Mouse (Mus musculus): Measurements from ENCODE around the gene 2010111I01Rik. TPM values are rescaled to one million over a fixed set of nuclear protein-coding genes. Genes with fewer than 3 reads are reported as not detected.

The 2010111I01Rik gene
- polyA plus RNA-seq, 1 experiment from 2014 or later = 87.6 TPM

DNA sequence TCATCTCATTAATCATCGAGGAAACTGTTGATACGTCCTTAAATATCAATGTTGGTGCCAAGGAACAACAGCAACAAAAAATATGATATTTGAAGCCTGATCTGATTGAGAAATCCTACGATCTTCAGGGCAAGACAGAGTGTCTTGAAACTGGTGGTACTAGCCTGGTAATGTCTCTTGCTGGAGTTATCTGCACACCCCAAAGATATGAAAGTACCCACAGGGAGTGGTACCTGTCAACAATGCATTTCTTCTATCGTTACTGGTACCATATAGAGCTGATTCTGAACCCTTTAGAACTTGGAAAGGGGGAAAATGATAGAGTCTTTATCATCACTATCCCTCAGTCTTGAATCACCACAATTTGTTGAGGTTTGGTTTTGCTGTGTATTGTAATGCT, 24.9 kb upstream of the 2010111I01Rik start:
- no peaks in the 10 kb centered on the region for H3K36me3 ChIP-seq
- no peak for ATAC-seq (ENCODE audit: low read depth)
- H3K27me3 ChIP-seq = no peaks in the 10 kb centered on the region
- no peak overlapping the region for H3K4me3 ChIP-seq
- H3K9me3 ChIP-seq = no peaks in the 10 kb centered on the region
- no peak overlapping the region for H3K9ac ChIP-seq
- WGBS = 92% methylated on average over 4 of the region's 4 CpGs
- no peak overlapping the region for H3K27ac ChIP-seq (replicated peaks)
- H3K4me1 ChIP-seq (replicated peaks) = peaks cover 4% of the 10 kb centered on the region; the same call in 1 of the 2 replicates
- no peak overlapping the region for H3K4me2 ChIP-seq

DNA sequence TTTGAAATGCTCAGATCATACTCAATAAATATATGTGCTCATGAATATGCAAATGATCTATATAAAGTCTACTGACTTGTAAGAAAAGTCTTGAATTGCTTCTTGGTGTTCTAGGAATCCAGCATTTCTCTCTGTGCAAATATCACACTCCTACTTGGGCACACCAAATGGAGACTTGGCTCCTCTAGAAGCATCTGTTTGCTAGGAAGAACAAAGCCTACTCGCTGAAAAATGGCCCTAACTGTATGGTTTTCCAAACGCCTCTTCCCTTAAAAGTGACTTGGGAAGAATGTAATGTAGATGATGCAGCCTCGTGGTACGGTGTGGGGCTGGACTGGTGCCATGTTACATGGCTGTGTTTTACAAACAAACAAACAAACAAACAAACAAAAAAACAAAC, 24.0 kb upstream of the 2010111I01Rik start:
- H3K9me3 ChIP-seq = no peaks in the 10 kb centered on the region
- no peak overlapping the region for H3K4me3 ChIP-seq
- 86% methylated on average over 4 of the region's 4 CpGs for WGBS
- H3K4me1 ChIP-seq (replicated peaks) = peaks cover 4% of the 10 kb centered on the region; the same call in 1 of the 2 replicates
- H3K36me3 ChIP-seq = no peaks in the 10 kb centered on the region
- H3K27ac ChIP-seq (replicated peaks) = 0 out of 2 replicates have a peak overlapping the region, but pooled peaks have one; percentile 39
- no peaks in the 10 kb centered on the region for H3K27me3 ChIP-seq
- H3K9ac ChIP-seq = no peak overlapping the region
- no peak for ATAC-seq (ENCODE audit: low read depth)
- H3K4me2 ChIP-seq = no peak overlapping the region

DNA sequence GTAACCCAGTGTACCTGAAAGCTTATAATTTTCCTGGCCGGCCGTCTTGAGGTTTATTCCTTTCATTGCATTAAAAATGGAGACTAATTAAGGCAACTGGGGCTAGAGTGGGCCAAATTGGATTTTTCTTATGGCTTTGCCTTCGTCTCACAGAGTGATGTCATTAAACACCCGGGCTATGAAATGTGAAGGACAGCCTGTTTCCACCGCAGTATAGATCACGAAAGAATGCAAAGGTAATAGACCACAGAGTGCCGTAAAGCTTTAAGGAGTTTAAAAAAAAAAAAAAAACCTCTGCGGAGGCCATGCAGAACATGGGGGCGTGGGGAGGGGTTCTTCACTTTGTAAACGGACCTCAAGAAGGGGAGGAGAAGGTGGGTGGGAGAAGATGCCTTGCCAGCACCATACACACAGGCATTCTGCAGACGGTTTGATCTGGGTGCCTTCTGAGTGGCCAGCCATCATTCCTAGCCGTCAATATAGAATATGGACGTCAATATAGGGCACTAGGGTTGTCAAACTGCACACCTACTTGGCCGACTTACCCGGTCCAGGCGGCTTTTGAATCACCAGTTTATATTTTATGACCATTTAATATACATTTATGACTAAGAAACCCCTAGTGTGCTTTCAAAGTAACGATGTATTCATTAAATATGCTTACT, 23.2 kb upstream of the 2010111I01Rik start:
- peaks cover 4% of the 10 kb centered on the region; the same call in 1 of the 2 replicates for H3K4me1 ChIP-seq (replicated peaks)
- H3K4me3 ChIP-seq = no peak overlapping the region
- peak overlapping the region; percentile 4 for H3K4me2 ChIP-seq
- no peaks in the 10 kb centered on the region for H3K27me3 ChIP-seq
- 52% methylated on average over 17 of the region's 17 CpGs for whole genome bisulfite sequencing
- no peaks in the 10 kb centered on the region for H3K9me3 ChIP-seq
- ATAC-seq (ENCODE audit: low read depth) = peak; percentile 60; the same call in 1 of the 2 replicates
- no peak overlapping the region for H3K9ac ChIP-seq
- peak overlapping the region; percentile 39 for H3K27ac ChIP-seq (replicated peaks)
- no peaks in the 10 kb centered on the region for H3K36me3 ChIP-seq

DNA sequence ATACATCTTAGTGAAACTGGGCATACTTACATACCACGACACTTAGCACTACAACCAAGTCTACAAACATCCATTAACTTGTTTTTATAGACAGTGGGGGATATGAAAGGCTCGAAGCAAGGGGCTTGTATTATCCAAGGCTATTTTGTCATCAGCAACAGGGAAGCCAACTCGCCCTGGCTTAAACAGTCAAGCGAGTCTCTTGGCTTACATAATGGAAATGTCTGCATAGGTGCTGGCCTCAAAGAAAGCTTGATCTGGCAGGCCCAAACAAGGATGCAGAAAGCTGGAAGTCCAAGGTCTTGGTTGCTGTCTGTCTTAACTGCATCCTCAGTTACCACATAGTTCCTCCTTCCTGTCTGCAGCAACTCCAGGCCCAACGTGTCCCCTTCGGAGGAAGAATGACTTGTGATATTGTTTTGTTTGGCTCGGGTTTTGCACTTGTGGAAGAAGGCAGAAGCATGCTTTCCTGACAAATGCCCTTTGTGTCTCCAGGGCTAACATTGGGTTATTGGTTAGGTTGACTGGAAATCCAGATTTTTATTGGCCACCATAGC, 21.3 kb upstream of the 2010111I01Rik start:
- H3K4me2 ChIP-seq = no peak overlapping the region
- no peaks in the 10 kb centered on the region for H3K9me3 ChIP-seq
- H3K27ac ChIP-seq (replicated peaks) = no peak overlapping the region
- peaks cover 4% of the 10 kb centered on the region; the same call in 1 of the 2 replicates for H3K4me1 ChIP-seq (replicated peaks)
- ATAC-seq (ENCODE audit: low read depth) = no peak
- no peak overlapping the region for H3K9ac ChIP-seq
- H3K4me3 ChIP-seq = no peak overlapping the region
- no peaks in the 10 kb centered on the region for H3K36me3 ChIP-seq
- WGBS = 73% methylated on average over 7 of the region's 7 CpGs
- no peaks in the 10 kb centered on the region for H3K27me3 ChIP-seq

DNA sequence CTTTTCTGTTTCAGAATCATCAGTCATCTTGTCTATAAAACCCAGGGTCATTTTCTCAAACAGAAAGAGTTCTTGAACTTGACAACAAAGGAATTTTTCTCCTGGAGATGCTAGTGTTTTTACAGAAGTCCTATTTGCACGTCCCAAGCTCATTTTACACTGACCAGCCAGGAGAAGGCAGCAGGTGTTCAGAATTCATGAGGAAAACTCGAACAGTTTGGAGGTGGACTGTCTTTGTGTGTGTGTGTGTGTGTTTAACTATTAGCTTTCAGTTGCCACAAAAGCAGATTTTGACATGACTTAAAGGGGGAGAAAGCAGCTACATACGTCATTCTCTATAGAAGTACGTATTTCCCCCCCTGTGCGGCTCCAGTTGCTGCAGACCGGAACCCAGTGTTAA, 20.6 kb upstream of the 2010111I01Rik start:
- H3K4me2 ChIP-seq = no peak overlapping the region
- no peak overlapping the region for H3K9ac ChIP-seq
- no peaks in the 10 kb centered on the region for H3K36me3 ChIP-seq
- H3K27me3 ChIP-seq = no peaks in the 10 kb centered on the region
- WGBS = 71% methylated on average over 6 of the region's 6 CpGs
- H3K9me3 ChIP-seq = no peaks in the 10 kb centered on the region
- H3K4me3 ChIP-seq = no peak overlapping the region
- ATAC-seq (ENCODE audit: low read depth) = no peak
- H3K4me1 ChIP-seq (replicated peaks) = peaks cover 4% of the 10 kb centered on the region; the same call in 1 of the 2 replicates
- no peak overlapping the region for H3K27ac ChIP-seq (replicated peaks)

DNA sequence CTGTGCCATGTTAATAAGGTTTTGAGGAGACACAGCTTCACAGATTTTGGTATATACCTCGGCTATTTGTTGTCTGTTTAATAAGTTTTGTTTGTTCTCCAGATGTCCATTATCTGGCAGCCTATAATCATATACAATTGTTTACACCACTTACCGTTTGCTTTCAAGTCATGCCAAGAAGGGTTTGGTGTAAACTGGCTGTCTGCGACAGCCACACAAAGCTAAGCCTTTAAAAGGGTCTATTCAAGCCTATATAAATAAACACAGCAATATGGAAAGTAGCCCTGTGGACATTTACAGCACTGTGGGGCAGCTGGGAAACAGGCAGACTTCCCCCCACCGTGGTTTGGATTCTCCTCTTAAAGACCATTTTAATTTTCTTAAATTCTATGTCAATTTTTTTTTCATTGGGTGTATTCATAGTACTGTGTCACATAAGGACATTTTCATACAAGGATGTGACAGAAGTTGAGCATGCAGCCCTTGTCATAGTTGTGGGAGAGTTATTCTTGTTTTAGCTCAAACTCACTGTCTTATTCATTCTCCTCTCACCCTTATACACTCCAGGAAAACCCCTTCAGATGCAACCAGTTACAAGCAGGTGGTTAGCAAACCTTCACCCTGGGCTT, 15.0 kb upstream of the 2010111I01Rik start:
- no peaks in the 10 kb centered on the region for H3K27me3 ChIP-seq
- H3K27ac ChIP-seq (replicated peaks) = no peak overlapping the region
- H3K36me3 ChIP-seq = no peaks in the 10 kb centered on the region
- no peak for ATAC-seq (ENCODE audit: low read depth)
- H3K9me3 ChIP-seq = no peaks in the 10 kb centered on the region
- no peaks in the 10 kb centered on the region; the same call in 1 of the 2 replicates for H3K4me1 ChIP-seq (replicated peaks)
- H3K4me2 ChIP-seq = no peak overlapping the region
- H3K9ac ChIP-seq = no peak overlapping the region
- no peak overlapping the region for H3K4me3 ChIP-seq
- WGBS = 46% methylated on average over 4 of the region's 4 CpGs

DNA sequence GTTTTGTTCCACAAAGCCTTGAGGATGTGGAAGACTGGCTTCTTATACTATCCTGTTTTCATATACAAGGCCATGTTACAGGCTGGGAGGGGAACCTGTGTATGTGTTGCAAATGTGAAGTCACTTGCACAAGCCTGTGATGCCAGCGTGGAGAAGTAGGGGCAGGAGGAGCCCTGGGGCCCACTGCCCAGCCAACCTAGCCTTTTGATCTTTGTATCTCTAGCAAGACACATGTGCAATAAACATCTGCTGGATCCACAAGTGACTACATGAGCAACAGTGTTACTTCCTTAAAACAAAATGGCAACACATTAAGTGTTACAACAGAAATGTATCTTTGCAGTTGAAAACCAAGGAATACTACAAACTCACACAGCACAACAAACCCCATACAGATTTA, 13.1 kb upstream of the 2010111I01Rik start:
- ATAC-seq (ENCODE audit: low read depth) = no peak
- no peak overlapping the region for H3K27ac ChIP-seq (replicated peaks)
- no peak overlapping the region for H3K9ac ChIP-seq
- no peaks in the 10 kb centered on the region for H3K4me1 ChIP-seq (replicated peaks)
- WGBS = 72% methylated on average over 1 of the region's 1 CpGs
- no peaks in the 10 kb centered on the region for H3K9me3 ChIP-seq
- no peak overlapping the region for H3K4me3 ChIP-seq
- no peaks in the 10 kb centered on the region for H3K27me3 ChIP-seq
- no peak overlapping the region for H3K4me2 ChIP-seq
- H3K36me3 ChIP-seq = no peaks in the 10 kb centered on the region

DNA sequence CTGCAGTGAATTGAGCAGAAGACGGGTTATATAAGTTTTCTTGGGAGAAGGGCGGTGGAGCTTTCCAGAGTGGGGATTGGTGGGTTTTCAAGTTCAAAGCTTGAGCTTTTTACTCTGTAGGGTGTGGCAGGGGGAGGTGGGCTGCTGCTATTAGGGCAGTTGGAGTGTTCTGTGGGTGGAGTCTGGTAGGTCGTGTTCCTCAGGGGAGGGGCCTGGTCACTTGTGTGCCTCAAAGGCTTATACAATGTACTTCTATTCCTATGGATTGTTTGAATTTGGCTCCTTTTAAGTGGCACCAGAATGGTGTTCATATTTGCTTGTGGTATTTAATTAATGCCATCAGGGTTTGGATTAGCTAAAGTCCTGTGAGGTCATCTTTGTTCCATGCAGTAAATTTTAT, 12.6 kb upstream of the 2010111I01Rik start:
- 74% methylated on average over 3 of the region's 3 CpGs for WGBS

DNA sequence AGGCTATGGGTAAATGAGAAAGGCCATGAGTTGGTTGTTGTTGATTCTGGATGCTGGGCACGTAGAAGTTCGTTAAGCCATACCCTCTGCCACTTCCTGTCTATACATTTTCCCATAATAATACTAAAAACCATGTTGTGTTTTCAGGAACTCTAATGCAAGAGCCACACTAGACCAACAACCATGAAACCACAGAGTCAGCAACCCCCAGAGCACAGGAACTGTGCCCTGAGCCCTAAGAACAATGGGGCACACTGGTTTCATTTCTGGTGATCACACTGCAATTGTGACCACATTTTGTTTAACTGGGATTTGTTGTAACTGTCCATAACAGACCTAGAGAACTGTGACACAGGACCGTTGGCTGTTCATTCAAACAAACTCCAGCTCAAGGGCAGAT, 12.1 kb upstream of the 2010111I01Rik start:
- H3K27ac ChIP-seq (replicated peaks) = no peak overlapping the region
- ATAC-seq (ENCODE audit: low read depth) = no peak
- H3K9ac ChIP-seq = no peak overlapping the region
- no peaks in the 10 kb centered on the region for H3K27me3 ChIP-seq
- H3K4me1 ChIP-seq (replicated peaks) = no peaks in the 10 kb centered on the region
- H3K9me3 ChIP-seq = no peaks in the 10 kb centered on the region
- no peaks in the 10 kb centered on the region for H3K36me3 ChIP-seq
- 88% methylated on average over 3 of the region's 3 CpGs for WGBS
- H3K4me2 ChIP-seq = no peak overlapping the region
- no peak overlapping the region for H3K4me3 ChIP-seq

More for the DNA sequence above, 12.6 kb upstream of the 2010111I01Rik start:
- no peaks in the 10 kb centered on the region for H3K4me1 ChIP-seq (replicated peaks)
- H3K36me3 ChIP-seq = no peaks in the 10 kb centered on the region
- no peaks in the 10 kb centered on the region for H3K27me3 ChIP-seq
- no peak overlapping the region for H3K4me3 ChIP-seq
- no peak overlapping the region for H3K9ac ChIP-seq
- no peak overlapping the region for H3K4me2 ChIP-seq
- H3K27ac ChIP-seq (replicated peaks) = no peak overlapping the region
- ATAC-seq (ENCODE audit: low read depth) = no peak
- no peaks in the 10 kb centered on the region for H3K9me3 ChIP-seq

DNA sequence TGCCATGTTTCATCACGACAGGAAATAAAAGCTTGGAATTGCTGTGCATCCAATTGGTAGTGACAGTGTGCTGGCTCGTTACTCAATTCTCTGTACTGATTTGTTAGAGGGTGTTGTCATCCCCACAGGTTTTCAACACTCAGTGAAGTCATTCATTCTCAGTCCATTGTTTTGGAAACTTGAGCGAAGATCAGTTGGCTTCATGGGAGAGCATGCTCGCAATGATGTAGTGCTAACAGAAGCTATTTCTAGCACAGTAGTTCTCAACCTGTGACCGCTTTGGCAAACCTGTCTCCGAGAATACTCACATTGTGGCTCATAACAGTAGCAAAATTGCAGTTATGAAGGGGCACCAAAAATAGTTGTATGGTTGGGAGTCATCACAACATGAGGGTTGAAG, 8.7 kb upstream of the 2010111I01Rik start:
- no peak overlapping the region for H3K4me3 ChIP-seq
- no peaks in the 10 kb centered on the region for H3K36me3 ChIP-seq
- no peaks in the 10 kb centered on the region for H3K27me3 ChIP-seq
- H3K4me1 ChIP-seq (replicated peaks) = no peaks in the 10 kb centered on the region
- H3K9me3 ChIP-seq = no peaks in the 10 kb centered on the region
- WGBS = 89% methylated on average over 6 of the region's 6 CpGs
- H3K27ac ChIP-seq (replicated peaks) = no peak overlapping the region
- no peak overlapping the region for H3K4me2 ChIP-seq
- ATAC-seq (ENCODE audit: low read depth) = no peak
- H3K9ac ChIP-seq = no peak overlapping the region

DNA sequence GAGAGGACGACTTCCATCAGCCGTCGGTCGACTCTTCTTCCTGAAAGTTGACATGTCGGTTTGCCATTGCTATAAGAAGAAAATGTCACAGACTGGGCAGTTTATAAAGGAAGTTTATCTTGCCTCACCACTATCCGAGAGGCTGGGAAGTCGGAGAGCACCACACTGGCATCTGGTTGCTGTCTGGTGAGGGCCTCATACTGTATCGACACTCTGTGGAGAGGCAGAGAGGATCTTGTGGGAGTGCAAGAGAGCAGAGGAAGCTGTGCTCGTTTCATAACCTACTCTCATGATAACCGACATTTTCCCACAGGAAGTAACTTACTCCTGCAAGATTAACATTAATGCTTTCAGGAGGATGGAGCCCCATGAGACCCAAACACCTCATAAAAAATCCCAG, 7.9 kb upstream of the 2010111I01Rik start:
- H3K27me3 ChIP-seq = 0 out of 2 replicates have a peak, but pooled peaks cover 2% of the 10 kb centered on the region
- 81% methylated on average over 10 of the region's 10 CpGs for WGBS
- no peaks in the 10 kb centered on the region for H3K9me3 ChIP-seq
- no peak overlapping the region for H3K4me3 ChIP-seq
- H3K4me1 ChIP-seq (replicated peaks) = no peaks in the 10 kb centered on the region
- ATAC-seq (ENCODE audit: low read depth) = no peak
- H3K4me2 ChIP-seq = no peak overlapping the region
- H3K36me3 ChIP-seq = no peaks in the 10 kb centered on the region
- H3K9ac ChIP-seq = no peak overlapping the region
- no peak overlapping the region for H3K27ac ChIP-seq (replicated peaks)

DNA sequence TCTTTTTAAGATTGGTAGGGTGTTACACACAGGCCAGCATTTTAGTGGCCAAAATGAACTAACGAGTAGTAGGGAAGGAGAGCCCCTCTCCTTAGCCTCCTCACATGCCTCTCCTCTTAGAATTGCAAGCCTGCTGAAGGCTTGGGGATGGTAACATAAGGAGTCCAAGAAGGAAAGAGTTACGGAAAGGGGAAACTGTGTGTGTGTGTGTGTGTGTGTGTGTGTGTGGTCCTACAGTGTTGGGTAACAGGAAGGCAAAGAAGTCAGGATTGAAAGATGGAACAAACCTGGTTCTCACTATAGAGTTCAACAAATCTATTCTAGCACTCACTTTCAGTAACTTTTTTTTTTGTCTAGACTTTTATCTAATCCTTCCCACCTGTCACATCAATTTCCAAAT, 1.3 kb upstream of the 2010111I01Rik start:
- Histone ChIP-seq H3K27me3 (0 out of 2 replicates have a peak, but pooled peaks cover 2% of the 10 kb centered on the region), H3K9me3 (no peaks in the 10 kb centered on the region), H3K27ac (replicated peaks) (no peak overlapping the region), H3K9ac (no peak overlapping the region), H3K4me1 (replicated peaks) (peaks cover 12% of the 10 kb centered on the region), H3K4me2 (no peak overlapping the region), H3K36me3 (no peaks in the 10 kb centered on the region), H3K4me3 (no peak overlapping the region)
- WGBS = 87% methylated on average over 2 of the region's 2 CpGs
- ATAC-seq (ENCODE audit: low read depth) = no peak
